Mouse (Mus musculus) large intestine, adult 2 months (tissue): ENCODE results near the gene Hmgcs2. TPM values are rescaled to one million over a fixed set of nuclear protein-coding genes. Genes with fewer than 3 reads are reported as not detected.

Source experiments
- DNase-seq: peaks from one replicate; pipeline ENCODE4 v3.0.0-alpha.2; 2012; ENCODE audit warnings: low read depth, low spot score
- WGBS: fragments of 180-500 bp; shearing (Covaris S2); methylation state at CpG from one replicate; pipeline ENCODE4 v1.1.7; 2018; 5-methylcytosine and 5-hydroxymethylcytosine counted together
- polyA plus RNA-seq: library from polyadenylated mRNA; depleted of rRNA; stranded (reverse); fragments of >200 nt; gene quantifications from 2 replicates; pipeline ENCODE4 v1.2.3, GENCODE M21; 2012

The Hmgcs2 gene
- polyA plus RNA-seq, 1 experiment, result 2.7 TPM

DNA sequence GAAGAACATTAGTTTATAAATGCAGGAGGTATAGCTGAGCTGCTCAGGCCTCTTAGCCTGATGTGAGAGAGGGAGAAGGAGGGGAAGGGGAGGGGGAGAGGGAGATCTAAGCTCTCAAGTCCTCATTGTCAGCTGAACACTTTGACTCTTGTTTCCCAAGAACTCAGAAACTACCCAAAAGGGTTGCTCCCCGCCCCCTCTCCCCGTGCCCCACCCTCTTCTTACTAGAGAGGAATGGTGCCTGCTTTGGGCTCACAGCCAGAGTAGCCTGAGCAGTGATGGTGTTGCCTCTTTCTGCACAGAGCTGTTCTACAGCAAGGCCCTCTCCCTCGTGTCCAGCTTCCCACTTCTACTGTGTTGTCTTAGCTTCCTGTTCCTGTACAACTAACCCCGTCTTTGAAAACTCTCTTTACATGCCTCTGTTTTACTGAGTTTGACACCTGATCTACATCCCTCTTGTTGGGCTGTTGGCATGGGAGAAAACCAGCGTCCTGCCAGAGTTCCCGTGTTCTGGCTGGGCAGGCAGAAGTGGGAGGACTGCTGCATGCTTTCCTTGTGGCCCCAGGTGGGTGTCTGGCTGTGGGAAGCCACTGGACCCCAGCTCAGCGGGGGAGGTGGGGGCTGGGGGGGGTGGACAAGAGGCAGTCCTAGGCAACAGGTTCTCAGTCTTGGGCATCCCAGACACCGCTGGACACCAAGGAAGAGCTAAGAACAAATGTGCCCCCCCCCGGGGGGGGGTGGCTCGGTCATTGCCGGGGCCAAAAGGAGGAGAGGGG lies 6.4 kb upstream of the Hmgcs2 start:
- DNase-seq, result no peak
- WGBS, result 40% methylated on average over 11 of the region's 11 CpGs

- DNase-seq, result no peak
- WGBS, result 26% methylated on average over 4 of the region's 4 CpGs
Measured at GRCm38 (mm10) chr3:98279682-98280081, 553 bp upstream of the Hmgcs2 start.

DNA sequence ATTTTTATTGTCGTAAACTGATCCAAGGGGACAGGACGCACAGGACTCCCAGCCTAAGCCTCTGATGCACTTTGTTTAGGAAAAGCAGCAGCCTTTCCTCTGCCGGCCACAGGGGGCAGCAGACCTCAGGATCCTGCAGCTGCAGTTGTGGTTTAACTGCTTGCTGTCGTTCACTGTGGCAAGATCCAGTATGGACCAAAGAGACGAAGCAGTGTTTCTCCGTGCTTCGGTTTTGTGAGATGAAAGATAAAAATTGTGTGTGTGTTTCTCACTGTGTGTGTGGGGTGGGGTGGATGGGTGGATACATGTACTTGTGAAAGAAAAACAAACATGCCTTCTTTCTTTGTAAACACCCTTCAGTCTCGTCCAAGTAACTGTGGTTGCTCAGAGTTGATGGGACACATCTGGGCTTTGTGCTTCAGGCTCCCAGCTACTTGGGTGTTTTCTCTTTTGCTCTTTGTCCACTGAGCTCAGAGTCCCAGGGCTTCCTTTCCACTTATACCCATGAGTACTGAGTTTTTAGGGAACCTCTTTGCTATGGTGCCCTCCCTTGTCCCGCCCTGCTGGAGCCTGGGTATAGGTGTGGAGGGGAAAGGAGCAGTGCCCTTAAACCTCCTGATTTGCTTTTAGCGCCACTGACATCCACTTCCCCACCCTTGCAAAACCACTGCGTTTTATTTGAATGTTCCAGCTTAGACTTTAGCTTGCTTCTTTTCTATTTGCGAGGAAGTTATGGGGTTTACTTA lies 871 bp downstream of the Hmgcs2 start:
- DNase-seq, result no peak
- WGBS, result 11% methylated on average over 12 of the region's 12 CpGs

GRCm38 (mm10) chr3:98282422-98282821 lies 2.2 kb downstream of the Hmgcs2 start:
- DNase-seq, result no peak
- 55% methylated on average over 8 of the region's 8 CpGs for WGBS

DNA sequence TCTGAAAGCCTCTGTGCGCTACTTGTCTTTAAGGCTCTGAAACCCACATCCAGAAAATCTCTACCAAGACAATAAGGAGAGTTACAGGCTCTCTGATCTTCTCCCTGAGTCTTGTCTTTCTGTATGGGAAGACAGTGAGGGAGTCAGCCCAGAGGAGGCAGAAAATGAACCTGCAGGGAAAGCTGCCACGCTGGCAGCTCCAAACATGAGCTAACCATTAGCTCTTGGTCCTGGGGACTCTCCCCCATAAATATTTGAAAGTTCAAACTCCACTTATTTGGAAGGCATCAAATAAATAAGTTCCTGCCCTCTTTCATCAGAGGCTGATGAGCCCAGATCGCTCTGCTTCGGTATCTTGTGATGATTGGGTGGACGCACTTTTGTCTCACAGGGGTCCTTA lies 3.0 kb downstream of the Hmgcs2 start:
- WGBS, result 53% methylated on average over 5 of the region's 5 CpGs
- no peak for DNase-seq

- 86% methylated on average over 9 of the region's 9 CpGs for WGBS
- no peak for DNase-seq
Measured at GRCm38 (mm10) chr3:98291044-98291443, 10.8 kb downstream of the Hmgcs2 start.

DNA sequence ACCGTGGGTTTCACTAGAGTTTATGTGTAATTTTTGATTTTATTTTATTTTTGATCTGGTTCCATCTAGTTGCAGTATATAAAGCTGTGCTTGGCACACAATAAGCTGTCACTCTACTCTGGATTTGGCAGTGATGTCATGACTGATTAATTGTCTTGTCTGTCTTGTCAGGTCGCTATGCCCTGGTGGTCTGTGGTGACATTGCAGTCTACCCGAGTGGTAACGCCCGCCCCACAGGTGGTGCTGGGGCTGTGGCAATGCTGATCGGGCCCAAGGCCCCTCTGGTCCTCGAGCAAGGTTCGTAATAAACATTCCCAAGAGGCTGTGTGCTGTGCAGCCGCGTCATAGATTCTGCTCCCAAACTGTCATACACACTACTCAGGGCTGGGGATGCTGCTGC lies 15.7 kb downstream of the Hmgcs2 start:
- 79% methylated on average over 10 of the region's 10 CpGs for WGBS
- no peak for DNase-seq

GRCm38 (mm10) chr3:98299391-98300100 lies 19.3 kb downstream of the Hmgcs2 start:
- 94% methylated on average over 1 of the region's 1 CpGs for WGBS
- DNase-seq, result no peak

GRCm38 (mm10) chr3:98300266-98300665 lies 20.0 kb downstream of the Hmgcs2 start:
- DNase-seq, result no peak
- 91% methylated on average over 4 of the region's 4 CpGs for WGBS

- DNase-seq, result no peak
Measured at GRCm38 (mm10) chr3:98301761-98302160, 21.5 kb downstream of the Hmgcs2 start.

DNA sequence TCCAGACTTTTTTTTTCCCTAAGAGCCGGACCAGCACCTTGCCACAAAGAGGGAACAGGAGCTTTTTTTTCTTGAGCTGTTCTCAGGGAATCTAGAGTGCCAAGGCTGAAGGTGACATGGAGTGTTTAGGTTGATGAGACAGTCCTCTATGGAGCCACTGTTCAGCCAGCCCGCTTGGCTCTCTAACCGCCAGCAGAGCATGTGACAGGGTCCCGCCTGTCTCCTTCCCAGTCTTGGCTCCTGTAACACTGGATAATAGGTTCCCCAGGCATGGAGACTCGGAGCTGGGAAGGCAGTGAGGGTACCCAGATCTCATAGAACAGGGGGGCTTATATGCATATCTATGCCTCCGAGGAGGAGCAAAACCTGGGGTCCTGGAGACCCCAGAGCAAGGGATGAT lies 28.4 kb downstream of the Hmgcs2 start:
- DNase-seq, result no peak
- WGBS, result 86% methylated on average over 6 of the region's 6 CpGs

More at GRCm38 (mm10) chr3:98301761-98302160, 21.5 kb downstream of the Hmgcs2 start:
- 84% methylated on average over 3 of the region's 3 CpGs for WGBS

DNA sequence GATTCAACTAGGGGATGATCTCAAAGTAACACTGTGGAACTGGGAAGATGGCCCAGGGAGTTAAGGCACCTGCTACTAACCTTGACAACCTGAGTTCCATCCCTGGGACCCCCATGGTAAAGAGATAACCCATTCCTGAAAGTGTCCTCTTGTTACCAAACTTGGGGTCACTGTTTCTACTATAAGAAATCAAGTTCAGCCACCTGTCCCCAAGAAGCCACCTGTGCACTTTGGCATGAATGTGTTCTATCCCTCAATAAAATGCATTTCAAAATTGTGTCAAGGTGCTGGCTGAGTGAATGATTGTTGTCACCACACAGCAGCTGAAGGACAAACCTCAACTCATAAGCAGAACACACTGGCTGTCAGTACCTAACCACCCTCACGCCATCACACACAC lies 30.2 kb downstream of the Hmgcs2 start:
- 89% methylated on average over 1 of the region's 1 CpGs for WGBS
- DNase-seq, result no peak

DNA sequence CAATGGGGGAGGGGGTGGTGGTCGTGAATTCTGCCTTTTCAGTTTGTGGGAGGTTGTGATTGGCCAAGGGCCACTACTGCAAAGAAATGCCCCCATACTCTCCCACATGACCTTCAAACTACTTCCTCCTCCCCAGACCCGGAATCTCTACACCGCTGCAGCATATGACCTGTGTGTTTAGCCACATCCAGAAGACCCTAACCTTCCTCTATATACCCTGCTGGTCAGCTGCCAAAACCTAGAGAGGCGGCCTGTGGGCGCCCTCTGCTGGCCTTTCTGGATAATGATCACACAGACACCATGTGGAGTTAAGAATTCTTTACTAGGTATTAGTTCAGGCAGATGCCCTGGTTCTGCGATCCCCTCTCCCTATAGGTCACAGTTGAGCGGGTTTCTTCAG lies 32.6 kb downstream of the Hmgcs2 start:
- WGBS, result 18% methylated on average over 7 of the region's 7 CpGs
- no peak for DNase-seq

- 85% methylated on average over 9 of the region's 9 CpGs for WGBS
- DNase-seq, result no peak
Measured at GRCm38 (mm10) chr3:98313294-98314155, 33.3 kb downstream of the Hmgcs2 start.

GRCm38 (mm10) chr3:98315181-98315580 lies 34.9 kb downstream of the Hmgcs2 start:
- WGBS, result 75% methylated on average over 2 of the region's 2 CpGs
- DNase-seq, result no peak

DNA sequence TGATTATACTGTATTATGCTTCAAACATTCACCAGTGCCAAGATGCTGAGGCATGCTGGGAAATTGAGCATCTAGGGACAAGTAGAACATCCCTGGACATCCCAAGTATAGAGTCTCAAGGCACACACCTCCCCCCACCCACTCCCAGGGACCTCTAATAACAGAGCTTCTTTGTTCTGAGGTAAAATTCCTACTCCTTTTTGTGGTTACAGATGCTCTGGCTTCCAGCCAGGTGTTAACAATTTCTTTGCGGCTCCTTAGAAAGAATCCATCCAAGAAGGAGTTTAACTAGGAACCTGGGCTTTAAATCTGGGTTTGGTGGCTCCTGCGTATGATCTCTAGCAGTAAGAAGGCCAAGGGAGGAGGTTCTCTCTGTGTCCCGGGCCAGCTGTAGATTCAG lies 36.9 kb downstream of the Hmgcs2 start:
- 22% methylated on average over 3 of the region's 3 CpGs for WGBS
- no peak for DNase-seq

GRCm38 (mm10) chr3:98319190-98319589 lies 39.0 kb downstream of the Hmgcs2 start:
- DNase-seq, result no peak
- WGBS, result 94% methylated on average over 2 of the region's 2 CpGs

DNA sequence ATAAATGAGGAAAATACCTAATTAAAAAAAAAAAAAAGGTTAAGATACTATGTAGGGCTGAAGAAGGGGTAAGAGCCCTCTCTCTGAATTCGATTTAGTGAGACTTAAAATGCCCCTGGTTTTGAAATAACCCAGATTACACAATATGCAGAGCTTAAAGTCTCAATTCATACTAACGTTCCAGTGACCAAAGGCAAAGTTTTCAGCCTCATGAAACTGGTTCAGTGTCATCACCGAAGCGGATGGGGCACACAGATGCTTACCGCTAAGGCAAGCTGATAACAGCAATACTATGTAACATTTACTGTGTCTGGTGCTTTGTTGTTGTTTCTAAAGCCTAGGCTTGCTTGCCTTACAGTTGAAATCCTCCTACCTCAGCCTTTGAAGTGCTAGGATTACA lies 42.0 kb downstream of the Hmgcs2 start:
- whole genome bisulfite sequencing, result 87% methylated on average over 5 of the region's 5 CpGs
- DNase-seq, result no peak

- no peak for DNase-seq
- 53% methylated on average over 9 of the region's 9 CpGs for WGBS
Measured at GRCm38 (mm10) chr3:98324235-98324634, 44.0 kb downstream of the Hmgcs2 start.

- 88% methylated on average over 2 of the region's 2 CpGs for WGBS
- no peak for DNase-seq
Measured at GRCm38 (mm10) chr3:98334010-98334409, 53.8 kb downstream of the Hmgcs2 start.
